Mouse (Mus musculus) monocyte, adult 2 months (primary cell): ENCODE results near the gene Cacna1d.

ENCODE experiments used
- DNase-seq, 2 experiments: peaks; one replicate each; pipeline ENCODE4 v3.0.0; 2022; ENCODE audit warnings: low spot score in 2 of 2, low read depth in 1 of 2

Gene Cacna1d

GRCm38 (mm10) chr14:30171008-30171407 is 320.2 kb downstream of the Cacna1d start:
- DNase-seq = no peak

GRCm38 (mm10) chr14:30169455-30169854 is 321.8 kb downstream of the Cacna1d start:
- no peak for DNase-seq

DNA sequence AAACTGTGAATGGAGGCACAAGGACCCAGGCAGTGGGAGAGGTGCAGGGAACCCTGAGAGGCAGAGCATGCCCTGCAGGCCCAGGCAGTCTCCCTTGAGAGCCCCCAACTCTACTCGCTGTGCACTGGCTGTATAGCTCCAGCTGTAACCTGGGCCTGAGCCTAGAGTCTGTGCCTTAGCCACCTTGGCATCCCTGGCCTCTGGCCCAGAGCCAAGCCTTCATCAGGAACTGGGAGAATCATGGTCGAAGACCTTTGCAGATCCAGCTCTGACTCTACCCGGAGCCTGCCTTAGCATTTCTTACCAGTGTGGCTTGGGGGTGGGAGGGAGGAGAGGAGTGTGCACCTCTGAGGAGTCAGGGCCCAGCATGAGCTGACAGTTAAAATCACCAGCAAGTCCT is 322.4 kb downstream of the Cacna1d start:
- DNase-seq = no peak

GRCm38 (mm10) chr14:30168387-30168786 is 322.9 kb downstream of the Cacna1d start:
- DNase-seq = no peak

DNA sequence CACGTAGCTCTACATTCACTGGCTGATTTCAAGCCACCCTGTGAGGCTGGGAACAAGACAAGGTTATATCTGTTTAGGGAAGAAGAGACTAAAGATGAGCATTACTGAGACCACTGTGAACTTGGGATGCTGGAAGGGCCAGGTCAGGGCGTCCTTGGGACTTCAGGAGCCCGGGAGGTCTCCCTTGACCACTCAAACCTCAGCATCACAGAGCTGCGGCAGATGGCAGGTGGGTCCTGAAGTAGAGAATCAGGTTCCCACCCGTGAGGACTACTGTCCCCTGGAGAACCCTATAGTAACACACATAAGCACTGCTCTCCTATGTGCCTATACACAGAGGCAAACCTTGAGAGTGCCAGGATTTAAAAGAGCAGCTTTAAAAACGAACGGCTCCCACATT is 323.6 kb downstream of the Cacna1d start:
- DNase-seq = no peak

- DNase-seq = no peak
These were observed 325.2 kb downstream of the Cacna1d start for GRCm38 (mm10) chr14:30166036-30166435.

- no peak for DNase-seq
These were observed 327.2 kb downstream of the Cacna1d start for GRCm38 (mm10) chr14:30163733-30164708.

- no peak for DNase-seq
These were observed 343.5 kb downstream of the Cacna1d start for GRCm38 (mm10) chr14:30147774-30148173.

- no peak for DNase-seq
These were observed 352.8 kb downstream of the Cacna1d start for GRCm38 (mm10) chr14:30138379-30138964.

DNA sequence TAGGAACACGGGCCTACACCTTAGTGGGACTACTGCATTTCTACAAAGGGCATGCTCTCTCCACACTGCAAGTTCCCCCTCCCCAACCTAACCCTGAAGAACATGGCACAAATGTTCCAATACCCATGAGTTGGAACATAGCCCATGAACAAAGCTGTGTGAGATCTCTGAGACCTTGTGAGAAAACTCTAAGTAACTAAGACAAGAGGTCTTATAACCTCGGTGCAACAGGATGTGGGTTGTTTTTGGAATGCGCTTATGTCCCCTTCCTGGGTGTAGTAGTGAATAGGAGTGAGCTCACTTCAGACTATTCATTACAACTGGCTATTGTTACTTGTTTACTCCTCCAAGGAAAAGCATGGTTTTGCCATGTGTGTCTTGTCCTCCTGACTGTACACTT is 353.3 kb downstream of the Cacna1d start:
- no peak for DNase-seq

GRCm38 (mm10) chr14:30136965-30137364 is 354.3 kb downstream of the Cacna1d start:
- peak; percentile 60 to 75 for DNase-seq

DNA sequence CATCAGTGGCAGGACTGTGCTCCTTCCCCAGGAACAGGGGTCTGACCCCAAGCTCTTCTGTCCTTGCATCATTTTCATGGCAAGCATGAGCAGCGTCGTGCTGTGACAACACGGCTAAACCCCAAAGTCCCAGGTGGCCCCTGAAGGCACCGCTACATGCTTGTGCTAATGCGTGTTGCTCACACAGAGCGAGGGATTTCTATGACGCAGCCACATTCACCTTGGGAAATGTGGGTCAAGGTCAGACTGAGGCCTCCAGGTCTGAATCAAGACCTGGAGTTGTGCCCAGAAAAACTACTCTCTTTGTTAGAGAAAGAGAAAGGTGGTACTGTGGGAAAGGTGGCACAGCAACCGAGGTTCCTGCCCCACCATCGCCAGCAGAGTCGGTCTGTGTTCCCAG is 355.9 kb downstream of the Cacna1d start:
- DNase-seq = no peak

GRCm38 (mm10) chr14:30133684-30134083 is 357.6 kb downstream of the Cacna1d start:
- DNase-seq = no peak

GRCm38 (mm10) chr14:30131256-30131655 is 360.0 kb downstream of the Cacna1d start:
- no peak for DNase-seq

- no peak for DNase-seq
These were observed 361.2 kb downstream of the Cacna1d start for GRCm38 (mm10) chr14:30130092-30130491.

- no peak for DNase-seq
These were observed 361.9 kb downstream of the Cacna1d start for GRCm38 (mm10) chr14:30129378-30129777.

DNA sequence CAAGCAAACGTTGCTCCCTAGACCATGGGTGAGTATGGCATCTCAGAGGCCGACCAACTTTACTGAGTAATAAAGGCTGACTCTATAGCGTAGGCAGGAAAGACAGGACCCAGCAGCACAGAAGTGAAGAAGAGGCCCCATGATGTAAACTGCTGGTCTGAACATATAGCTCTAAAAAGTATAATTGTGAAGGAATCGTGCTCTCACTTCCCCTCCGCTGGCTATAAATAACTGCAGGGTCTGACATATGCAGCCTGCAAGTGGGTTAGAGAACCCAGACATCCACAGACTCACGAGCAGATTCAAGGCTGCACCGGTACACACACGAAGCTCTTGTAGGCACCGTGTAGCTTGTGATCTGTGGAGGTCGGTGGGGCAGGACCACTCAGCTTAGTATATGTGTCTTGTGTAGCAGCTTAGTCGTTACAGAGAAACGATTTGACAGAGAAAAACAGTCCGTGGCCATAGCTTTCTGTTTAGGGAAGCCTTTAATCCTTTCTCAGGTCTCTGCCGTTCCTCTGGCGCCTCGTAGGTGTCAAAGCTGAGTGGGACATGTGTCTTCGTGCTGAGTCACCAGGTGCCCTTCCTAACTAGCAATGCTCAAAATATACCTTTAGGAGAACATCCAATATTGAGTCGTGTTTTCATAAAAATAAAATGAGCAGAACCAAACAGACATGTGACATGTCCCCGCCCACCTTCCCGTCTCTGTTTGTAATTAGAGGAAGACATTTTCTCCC is 366.1 kb downstream of the Cacna1d start:
- DNase-seq = peak; percentile 18 to 20

- DNase-seq = no peak
These were observed 371.2 kb downstream of the Cacna1d start for GRCm38 (mm10) chr14:30120023-30120422.

DNA sequence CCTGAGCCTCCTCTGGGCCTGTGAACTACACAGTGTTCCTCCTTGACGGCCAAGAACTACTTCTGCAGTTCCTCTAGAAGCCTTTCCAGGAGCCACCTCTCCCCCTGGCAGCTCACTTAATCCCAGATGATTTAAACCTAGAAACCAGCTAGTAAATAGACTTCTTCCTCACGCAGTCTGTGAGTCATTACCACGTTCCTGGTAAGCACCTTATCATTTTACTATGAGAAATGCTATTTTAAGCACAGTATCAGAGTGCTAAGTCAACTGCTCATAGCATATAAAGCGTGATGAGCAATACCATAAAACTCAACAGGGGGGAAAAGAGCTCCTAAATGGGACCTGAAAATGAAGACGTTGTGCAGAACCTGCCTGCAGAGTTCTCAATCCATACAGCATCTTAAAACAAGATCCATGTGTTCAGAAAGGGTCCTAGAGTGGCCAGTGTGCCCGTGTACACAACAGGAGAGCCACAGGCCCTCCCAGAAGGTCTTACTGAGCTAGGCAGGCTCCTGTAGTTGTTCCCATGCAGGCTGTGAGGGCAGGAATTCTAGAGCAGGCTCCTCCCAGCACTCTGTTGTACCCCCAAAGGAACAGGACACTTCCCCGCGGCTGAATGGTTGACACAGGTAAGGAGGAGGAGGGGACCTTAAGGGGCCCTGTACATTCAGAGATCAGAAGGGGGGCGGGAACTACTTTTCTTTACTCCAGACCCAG is 377.7 kb downstream of the Cacna1d start:
- DNase-seq = no peak

DNA sequence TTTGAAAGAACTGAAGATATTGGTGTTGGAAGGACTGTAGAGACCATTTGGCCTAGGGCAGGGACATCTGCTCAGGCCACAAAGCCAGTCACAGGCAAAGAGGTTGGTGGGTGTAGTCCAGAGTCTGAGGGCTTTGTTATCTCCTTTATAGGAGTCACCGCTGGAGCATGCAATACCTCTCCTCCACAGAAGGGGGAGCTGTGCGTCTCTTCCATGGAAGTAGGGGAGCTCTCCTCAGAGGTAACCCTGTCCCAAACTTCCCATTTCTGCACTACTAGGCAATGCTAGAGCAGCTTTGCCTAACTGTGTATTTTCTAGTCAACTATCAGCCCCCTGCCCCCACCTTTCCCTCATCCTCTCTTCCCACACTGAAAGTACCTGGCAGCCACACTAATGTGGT is 382.2 kb downstream of the Cacna1d start:
- no peak for DNase-seq

DNA sequence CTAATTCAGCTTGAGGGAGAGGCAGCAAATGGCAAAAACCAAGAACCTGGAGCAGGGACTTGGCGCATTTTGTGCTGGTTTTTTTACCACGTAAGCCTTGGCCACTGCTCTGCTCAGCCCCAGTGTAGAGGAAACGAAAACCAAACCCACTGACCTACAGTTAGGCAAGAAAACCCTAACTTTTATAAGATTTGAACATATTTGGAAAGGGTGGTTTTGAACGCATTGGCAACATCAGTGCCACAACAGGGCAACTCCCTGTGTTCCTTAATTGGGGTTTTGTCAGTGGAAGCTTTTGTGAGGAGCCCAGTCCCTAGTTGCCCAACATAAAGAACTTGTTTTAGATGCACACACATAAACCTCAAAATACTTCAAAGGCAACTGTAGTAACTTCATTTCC is 384.7 kb downstream of the Cacna1d start:
- DNase-seq = no peak
